Mouse (Mus musculus) olfactory bulb, adult 2 months (tissue): ENCODE data around the gene Dazap1.

ENCODE experiments used
- CTCF ChIP-seq: fragments of 200-500 bp; IDR thresholded peaks from 2 replicates; pipeline ENCODE4 v1.5.1; 2012; ENCODE audit warnings: low read depth, mild to moderate bottlenecking, low read length, moderate library complexity; ENCODE audit not compliant: insufficient read depth
- POLR2A ChIP-seq: fragments of 200-500 bp; IDR thresholded peaks from 2 replicates; pipeline ENCODE4 v1.6.1; 2012; ENCODE audit warnings: mild to moderate bottlenecking, low read depth, low read length, moderate library complexity; ENCODE audit not compliant: insufficient read depth

GRCm38 (mm10) chr10:80258752-80259462 lies 2.4 kb upstream of the Dazap1 start:
- TF ChIP-seq POLR2A (no peak), CTCF (no peak)
